Comparison of ENCODE assay signal across 7 mouse cellular contexts in genomic region chr2:30698758-30699535, GRCm38 (mm10).
DNase-seq lines count a peak whose midpoint lies in the region; ATAC-seq lines count a peak whose summit lies in the region.

No protein-coding gene starts in this region.

- H3K4me2 ChIP-seq in heart, embryonic 11.5 days, result no peak overlapping the region
- H3K4me2 ChIP-seq in lung, embryonic 16.5 days (ENCODE audit: low read depth, low read length), result no peak overlapping the region
- H3K4me2 ChIP-seq in hindbrain, embryonic 14.5 days (replicated peaks), result no peak overlapping the region
- H3K4me2 ChIP-seq in stomach, embryonic 15.5 days, result no peak overlapping the region

- no peak overlapping the region for H3K9ac ChIP-seq in heart, embryonic 11.5 days (ENCODE audit: low read depth, low read length)
- H3K9ac ChIP-seq in lung, embryonic 16.5 days (ENCODE audit: low read length), result peak overlapping the region; percentile 39; the same call in 1 of the 2 replicates
- H3K9ac ChIP-seq in hindbrain, embryonic 14.5 days, result no peak overlapping the region; the same call in 1 of the 2 replicates
- no peak overlapping the region for H3K9ac ChIP-seq in stomach, embryonic 15.5 days

- DNase-seq in heart, adult 18-20 months, result no peak
- no peak for DNase-seq in lung, postnatal 36 days
- DNase-seq in hindbrain, embryonic 14.5 days (ENCODE audit: low spot score), result no peak
- DNase-seq in urinary bladder, adult 18-20 months (ENCODE audit: low spot score in 2 of 2), result no peak

- no peaks in the 10 kb centered on the region for H3K9me3 ChIP-seq in heart, embryonic 11.5 days (replicated peaks; ENCODE audit: control insufficient read depth, low read length)
- H3K9me3 ChIP-seq in lung, embryonic 16.5 days (ENCODE audit: control insufficient read depth, low read length), result no peaks in the 10 kb centered on the region
- no peaks in the 10 kb centered on the region for H3K9me3 ChIP-seq in hindbrain, embryonic 14.5 days (ENCODE audit: control insufficient read depth, low read length)
- H3K9me3 ChIP-seq in stomach, embryonic 15.5 days, result no peaks in the 10 kb centered on the region

- WGBS in heart, embryonic 11.5 days (ENCODE audit: insufficient replicate concordance), result 63% methylated on average over 6 of the region's 6 CpGs
- WGBS in lung, embryonic 16.5 days, result 67% methylated on average over 6 of the region's 6 CpGs
- 65% methylated on average over 6 of the region's 6 CpGs for WGBS in hindbrain, embryonic 14.5 days
- WGBS in stomach, embryonic 15.5 days, result 73% methylated on average over 6 of the region's 6 CpGs

- peaks cover 58% of the 10 kb centered on the region for H3K4me1 ChIP-seq in heart, embryonic 11.5 days (ENCODE audit: control insufficient read depth, insufficient read depth, low read length)
- peaks cover 28% of the 10 kb centered on the region for H3K4me1 ChIP-seq in lung, embryonic 16.5 days (replicated peaks; ENCODE audit: control insufficient read depth, insufficient read depth, low read length)
- peaks cover 49% of the 10 kb centered on the region for H3K4me1 ChIP-seq in hindbrain, embryonic 14.5 days (replicated peaks; ENCODE audit: control insufficient read depth, insufficient read depth, low read length)
- peaks cover 30% of the 10 kb centered on the region for H3K4me1 ChIP-seq in stomach, embryonic 15.5 days

- no peak overlapping the region for H3K4me3 ChIP-seq in heart, embryonic 11.5 days (ENCODE audit: low read depth, low read length)
- no peak overlapping the region for H3K4me3 ChIP-seq in lung, embryonic 16.5 days (ENCODE audit: low read length)
- H3K4me3 ChIP-seq in hindbrain, embryonic 14.5 days (replicated peaks; ENCODE audit: low read length), result no peak overlapping the region
- no peak overlapping the region for H3K4me3 ChIP-seq in stomach, embryonic 15.5 days (replicated peaks)

- H3K27ac ChIP-seq in heart, embryonic 11.5 days (ENCODE audit: low read depth, low read length), result peak overlapping the region; percentile 24; the same call in 1 of the 2 replicates
- peak overlapping the region; percentile 58 for H3K27ac ChIP-seq in lung, embryonic 16.5 days (ENCODE audit: low read length)
- peak overlapping the region; percentile 57 for H3K27ac ChIP-seq in hindbrain, embryonic 14.5 days
- H3K27ac ChIP-seq in stomach, embryonic 15.5 days, result peak overlapping the region; percentile 77; the same call in 1 of the 2 replicates

- no peaks in the 10 kb centered on the region for H3K36me3 ChIP-seq in heart, embryonic 11.5 days (ENCODE audit: control insufficient read depth, insufficient read depth, low read length)
- no peaks in the 10 kb centered on the region for H3K36me3 ChIP-seq in lung, embryonic 16.5 days (ENCODE audit: control insufficient read depth, insufficient read depth, low read length)
- H3K36me3 ChIP-seq in hindbrain, embryonic 14.5 days (replicated peaks; ENCODE audit: control insufficient read depth, insufficient read depth), result no peaks in the 10 kb centered on the region
- H3K36me3 ChIP-seq in stomach, embryonic 15.5 days, result no peaks in the 10 kb centered on the region

- no peak for ATAC-seq in heart, embryonic 11.5 days (replicated peaks; ENCODE audit: insufficient number of reproducible peaks, low FRiP score, low TSS enrichment)
- no peak for ATAC-seq in lung, embryonic 16.5 days (ENCODE audit: low read depth)
- no peak for ATAC-seq in hindbrain, embryonic 14.5 days (ENCODE audit: low FRiP score)
- ATAC-seq in stomach, embryonic 15.5 days (ENCODE audit: insufficient read depth, low FRiP score, low read depth), result no peak

- H3K27me3 ChIP-seq in heart, embryonic 11.5 days (ENCODE audit: control insufficient read depth, insufficient read depth, low read length), result no peaks in the 10 kb centered on the region
- H3K27me3 ChIP-seq in lung, embryonic 16.5 days (ENCODE audit: control insufficient read depth, insufficient read depth, low read depth, low read length), result no peaks in the 10 kb centered on the region
- H3K27me3 ChIP-seq in hindbrain, embryonic 14.5 days (ENCODE audit: control insufficient read depth, insufficient read depth, low read length), result no peaks in the 10 kb centered on the region
- no peaks in the 10 kb centered on the region for H3K27me3 ChIP-seq in stomach, embryonic 15.5 days (replicated peaks)

Comparison
In these comparisons a context has a peak if more than half of its experiments do, and no peak if none do; other contexts are left out.
1. H3K27ac ChIP-seq: peak in every context shown above with its lines; median percentile 77 in stomach, embryonic 15.5 days; 58 in lung, embryonic 16.5 days; 57 in hindbrain, embryonic 14.5 days; 24 in heart, embryonic 11.5 days.